Mouse (Mus musculus): ENCODE results near the gene Gdi2. TPM values are rescaled to one million over a fixed set of nuclear protein-coding genes. Genes with fewer than 3 reads are reported as not detected.

Gene Gdi2
- polyA plus RNA-seq, 1 experiment from 2014 or later = 450 TPM

DNA sequence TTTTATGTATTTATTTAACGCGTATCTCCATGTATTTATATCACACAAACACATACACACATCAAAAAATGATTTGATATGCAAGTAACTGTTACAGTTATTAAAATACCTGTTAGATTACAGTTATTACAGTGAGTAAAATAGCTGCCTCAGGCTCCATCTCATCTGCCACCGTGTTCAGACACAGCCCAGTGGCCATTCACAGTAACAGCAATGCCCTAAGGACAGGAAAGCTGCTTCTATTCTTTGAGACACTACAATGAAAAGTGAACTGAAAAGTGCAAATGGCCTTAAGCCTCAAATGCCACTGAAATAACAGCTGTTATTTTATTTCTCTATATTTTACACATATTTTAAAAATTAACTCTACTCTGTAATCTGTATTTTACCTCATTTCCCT, 52.9 kb downstream of the Gdi2 start:
- no peak overlapping the region for H3K9ac ChIP-seq (replicated peaks; ENCODE audit: low read depth, low read length)
- no peak overlapping the region for H3K4me3 ChIP-seq (ENCODE audit: low read depth, low read length)
- H3K27ac ChIP-seq (ENCODE audit: low read length) = no peak overlapping the region
- WGBS = 91% methylated on average over 3 of the region's 3 CpGs
- no peaks in the 10 kb centered on the region for H3K27me3 ChIP-seq (ENCODE audit: control insufficient read depth, insufficient read depth, low read length)
- H3K9me3 ChIP-seq (ENCODE audit: control insufficient read depth, low read depth, low read length) = no peaks in the 10 kb centered on the region
- no peak for ATAC-seq (ENCODE audit: insufficient number of reproducible peaks, insufficient read depth, low FRiP score, low read depth)
- peaks cover 32% of the 10 kb centered on the region for H3K36me3 ChIP-seq (ENCODE audit: control insufficient read depth, insufficient read depth, low read length)
- no peak overlapping the region for H3K4me2 ChIP-seq (replicated peaks; ENCODE audit: low read depth, low read length)
- H3K4me1 ChIP-seq (ENCODE audit: control insufficient read depth, insufficient read depth, low read length) = no peaks in the 10 kb centered on the region

- H3K9me3 ChIP-seq (ENCODE audit: control insufficient read depth, low read depth, low read length) = no peaks in the 10 kb centered on the region
- no peaks in the 10 kb centered on the region for H3K4me1 ChIP-seq (ENCODE audit: control insufficient read depth, insufficient read depth, low read length)
- no peak overlapping the region for H3K4me2 ChIP-seq (replicated peaks; ENCODE audit: low read depth, low read length)
- peaks cover 40% of the 10 kb centered on the region for H3K36me3 ChIP-seq (ENCODE audit: control insufficient read depth, insufficient read depth, low read length)
- H3K4me3 ChIP-seq (ENCODE audit: low read depth, low read length) = no peak overlapping the region
- no peaks in the 10 kb centered on the region for H3K27me3 ChIP-seq (ENCODE audit: control insufficient read depth, insufficient read depth, low read length)
- no peak overlapping the region for H3K9ac ChIP-seq (replicated peaks; ENCODE audit: low read depth, low read length)
- H3K27ac ChIP-seq (ENCODE audit: low read length) = no peak overlapping the region
- ATAC-seq (ENCODE audit: insufficient number of reproducible peaks, insufficient read depth, low FRiP score, low read depth) = no peak
- 92% methylated on average over 1 of the region's 1 CpGs for WGBS
These were observed 56.4 kb downstream of the Gdi2 start for GRCm38 (mm10) chr13:3594311-3594710.

GRCm38 (mm10) chr13:3596232-3596631, 58.4 kb downstream of the Gdi2 start:
- Histone ChIP-seq H3K9me3 (ENCODE audit: control insufficient read depth, low read depth, low read length) (no peaks in the 10 kb centered on the region), H3K27ac (ENCODE audit: low read length) (no peak overlapping the region), H3K27me3 (ENCODE audit: control insufficient read depth, insufficient read depth, low read length) (no peaks in the 10 kb centered on the region), H3K4me2 (replicated peaks; ENCODE audit: low read depth, low read length) (no peak overlapping the region), H3K36me3 (ENCODE audit: control insufficient read depth, insufficient read depth, low read length) (peaks cover 33% of the 10 kb centered on the region), H3K9ac (replicated peaks; ENCODE audit: low read depth, low read length) (no peak overlapping the region), H3K4me3 (ENCODE audit: low read depth, low read length) (no peak overlapping the region), H3K4me1 (ENCODE audit: control insufficient read depth, insufficient read depth, low read length) (no peaks in the 10 kb centered on the region)
- WGBS = 94% methylated on average over 6 of the region's 6 CpGs
- ATAC-seq (ENCODE audit: insufficient number of reproducible peaks, insufficient read depth, low FRiP score, low read depth) = no peak

- no peaks in the 10 kb centered on the region for H3K27me3 ChIP-seq (ENCODE audit: control insufficient read depth, insufficient read depth, low read length)
- peak overlapping the region; percentile 49 for H3K9ac ChIP-seq (replicated peaks; ENCODE audit: low read depth, low read length)
- peak overlapping the region; percentile 62 for H3K4me2 ChIP-seq (replicated peaks; ENCODE audit: low read depth, low read length)
- no peak for ATAC-seq (ENCODE audit: insufficient number of reproducible peaks, insufficient read depth, low FRiP score, low read depth)
- no peaks in the 10 kb centered on the region for H3K36me3 ChIP-seq (ENCODE audit: control insufficient read depth, insufficient read depth, low read length)
- H3K4me3 ChIP-seq (ENCODE audit: low read depth, low read length) = peak overlapping the region; percentile 84
- no peaks in the 10 kb centered on the region for H3K4me1 ChIP-seq (ENCODE audit: control insufficient read depth, insufficient read depth, low read length)
- H3K27ac ChIP-seq (ENCODE audit: low read length) = peak overlapping the region; percentile 91; the same call in 1 of the 2 replicates
- no peaks in the 10 kb centered on the region for H3K9me3 ChIP-seq (ENCODE audit: control insufficient read depth, low read depth, low read length)
- 13% methylated on average over 8 of the region's 8 CpGs for WGBS
These were observed 71.9 kb downstream of the Gdi2 start for GRCm38 (mm10) chr13:3609780-3610117.

- no peaks in the 10 kb centered on the region for H3K27me3 ChIP-seq (ENCODE audit: control insufficient read depth, insufficient read depth, low read length)
These were observed 72.4 kb downstream of the Gdi2 start for GRCm38 (mm10) chr13:3610118-3610794.

DNA sequence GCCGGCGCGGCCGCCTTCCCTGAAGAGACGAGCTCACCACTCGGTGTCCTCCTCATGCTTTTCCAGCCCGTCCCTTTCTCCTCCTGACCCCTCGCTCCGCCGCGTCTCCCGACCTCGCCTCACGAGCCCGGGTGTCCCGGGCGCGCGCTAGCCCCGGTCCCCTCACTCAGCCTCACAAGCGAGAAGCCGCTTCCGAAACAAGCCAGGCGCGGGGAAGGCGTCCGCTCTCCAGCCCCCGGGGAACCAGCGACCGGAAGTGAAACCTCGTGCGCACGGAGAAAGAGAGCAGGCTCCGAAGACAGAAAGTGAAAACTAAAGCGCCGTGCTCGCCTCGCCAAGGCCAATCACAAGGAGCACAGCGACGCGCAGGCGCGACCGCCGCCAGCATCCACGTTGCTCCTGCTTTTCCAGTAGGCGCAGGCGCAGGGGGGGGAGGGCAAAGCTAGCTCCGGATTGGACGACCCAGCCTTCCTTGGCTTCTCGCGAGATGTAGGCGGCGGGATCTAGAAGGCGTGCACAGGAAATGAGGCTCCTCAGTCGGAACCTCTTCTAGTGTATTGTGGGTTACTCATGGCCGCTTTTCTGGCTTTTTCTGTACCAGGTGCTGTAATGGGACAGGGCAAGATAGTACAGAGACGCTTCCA, 73.1 kb downstream of the Gdi2 start, which contains the start of gene Fam208b:
Gene Fam208b, minus strand, starts transcription at position 314 of the 644 bp plus-strand sequence.
- Histone ChIP-seq H3K27ac (ENCODE audit: low read length) (peak within 1 kb of the TSS; percentile 91), H3K9me3 (ENCODE audit: control insufficient read depth, low read depth, low read length) (no peaks in the 10 kb centered on the region), H3K4me2 (replicated peaks; ENCODE audit: low read depth, low read length) (peak within 1 kb of the TSS; percentile 62), H3K27me3 (ENCODE audit: control insufficient read depth, insufficient read depth, low read length) (no peaks in the 10 kb centered on the region), H3K36me3 (ENCODE audit: control insufficient read depth, insufficient read depth, low read length) (no peaks in the 10 kb centered on the region), H3K4me3 (ENCODE audit: low read depth, low read length) (peak within 1 kb of the TSS; percentile 84), H3K9ac (replicated peaks; ENCODE audit: low read depth, low read length) (peak within 1 kb of the TSS; percentile 49), H3K4me1 (ENCODE audit: control insufficient read depth, insufficient read depth, low read length) (no peaks in the 10 kb centered on the region)
- under 1% methylated on average over 57 of the region's 58 CpGs for WGBS
- ATAC-seq (ENCODE audit: insufficient number of reproducible peaks, insufficient read depth, low FRiP score, low read depth) = peak; percentile 99

More at GRCm38 (mm10) chr13:3610118-3610794, 72.4 kb downstream of the Gdi2 start:
- H3K9ac ChIP-seq (replicated peaks; ENCODE audit: low read depth, low read length) = peak overlapping the region; percentile 49
- peak overlapping the region; percentile 62 for H3K4me2 ChIP-seq (replicated peaks; ENCODE audit: low read depth, low read length)
- 1% methylated on average over 46 of the region's 50 CpGs for WGBS
- H3K36me3 ChIP-seq (ENCODE audit: control insufficient read depth, insufficient read depth, low read length) = no peaks in the 10 kb centered on the region
- peak overlapping the region; percentile 91 for H3K27ac ChIP-seq (ENCODE audit: low read length)
- peak overlapping the region; percentile 84 for H3K4me3 ChIP-seq (ENCODE audit: low read depth, low read length)
- H3K4me1 ChIP-seq (ENCODE audit: control insufficient read depth, insufficient read depth, low read length) = no peaks in the 10 kb centered on the region
- no peaks in the 10 kb centered on the region for H3K9me3 ChIP-seq (ENCODE audit: control insufficient read depth, low read depth, low read length)
- ATAC-seq (ENCODE audit: insufficient number of reproducible peaks, insufficient read depth, low FRiP score, low read depth) = peak; percentile 42; the same call in 1 of the 2 replicates

Other genes with a start within 250 kb of the Gdi2 start
- gene Fam208b, start 73.0 kb downstream of the Gdi2 start, polyA plus RNA-seq (2014; fragmentation: Nextera tagmentation; extraction: Ambion mirVana) = 23.3 and 24.1 TPM in 2 replicates
- 13.3 and 18.1 TPM in 2 replicates for gene Asb13, start 96.0 kb downstream of the Gdi2 start, polyA plus RNA-seq (2014; fragmentation: Nextera tagmentation; extraction: Ambion mirVana)